Mouse (Mus musculus) mature B cell (primary cell): ENCODE measurements around the gene Vrk2.

ENCODE experiments used
- in situ Hi-C: fragments of 300-500 bp; cut with MboI; formaldehyde crosslinking; loops from 2 replicates; pipeline ENCODE4 v1.14.3; 2019

Gene Vrk2

GRCm38 (mm10) chr11:26551551-26551950, 42.2 kb downstream of the Vrk2 start:
- in situ Hi-C loops: no loop called here

GRCm38 (mm10) chr11:26537816-26538215, 56.0 kb downstream of the Vrk2 start:
- in situ Hi-C loops: no loop called here

- in situ Hi-C loops: no loop called here
Measured at GRCm38 (mm10) chr11:26533828-26534119, 60.0 kb downstream of the Vrk2 start.

GRCm38 (mm10) chr11:26532994-26533827, 60.6 kb downstream of the Vrk2 start:
- in situ Hi-C loops: no loop called here

GRCm38 (mm10) chr11:26526861-26527260, 66.9 kb downstream of the Vrk2 start:
- in situ Hi-C loops: no loop called here

GRCm38 (mm10) chr11:26518991-26519390, 74.8 kb downstream of the Vrk2 start:
- in situ Hi-C loops: no loop called here

- in situ Hi-C loops: no loop called here
Measured at GRCm38 (mm10) chr11:26516086-26516485, 77.7 kb downstream of the Vrk2 start.

GRCm38 (mm10) chr11:26513683-26514082, 80.1 kb downstream of the Vrk2 start:
- in situ Hi-C loops: no loop called here

GRCm38 (mm10) chr11:26495951-26496350, 97.8 kb downstream of the Vrk2 start:
- in situ Hi-C loops: no loop called here

- in situ Hi-C loops: no loop called here
Measured at GRCm38 (mm10) chr11:26489761-26490466, 103.9 kb downstream of the Vrk2 start.

- in situ Hi-C loops: no loop called here
Measured at GRCm38 (mm10) chr11:26481691-26482242, 112.0 kb downstream of the Vrk2 start.

GRCm38 (mm10) chr11:26477037-26477739, 116.6 kb downstream of the Vrk2 start:
- in situ Hi-C loops: no loop called here

GRCm38 (mm10) chr11:26454081-26454480, 139.7 kb downstream of the Vrk2 start:
- in situ Hi-C loops: no loop called here

- in situ Hi-C loops: no loop called here
Measured at GRCm38 (mm10) chr11:26452693-26453092, 141.1 kb downstream of the Vrk2 start.

GRCm38 (mm10) chr11:26451228-26451627, 142.6 kb downstream of the Vrk2 start:
- in situ Hi-C loops: no loop called here

GRCm38 (mm10) chr11:26450636-26451035, 143.2 kb downstream of the Vrk2 start:
- in situ Hi-C loops: no loop called here

GRCm38 (mm10) chr11:26449789-26450188, 144.0 kb downstream of the Vrk2 start:
- in situ Hi-C loops: no loop called here

- in situ Hi-C loops: no loop called here
Measured at GRCm38 (mm10) chr11:26444374-26444773, 149.4 kb downstream of the Vrk2 start.

GRCm38 (mm10) chr11:26441121-26441520, 152.7 kb downstream of the Vrk2 start:
- in situ Hi-C loops: no loop called here

- in situ Hi-C loops: no loop called here
Measured at GRCm38 (mm10) chr11:26437818-26438217, 156.0 kb downstream of the Vrk2 start.

- in situ Hi-C loops: no loop called here
Measured at GRCm38 (mm10) chr11:26434229-26434628, 159.6 kb downstream of the Vrk2 start.

GRCm38 (mm10) chr11:26421472-26421871, 172.3 kb downstream of the Vrk2 start:
- in situ Hi-C loops: no loop called here
